Mouse (Mus musculus) frontal cortex, adult 2 months (tissue): ENCODE results near the gene Pik3r3. TPM values are rescaled to one million over a fixed set of nuclear protein-coding genes. Genes with fewer than 3 reads are reported as not detected.

Source experiments
- polyA plus RNA-seq: library from polyadenylated mRNA; depleted of rRNA; stranded (reverse); fragments of >200 nt; gene quantifications from 2 replicates; pipeline ENCODE4 v1.2.3, GENCODE M21; 2012; rRNA removed

The Pik3r3 gene
- polyA plus RNA-seq, 1 experiment = 44.9 TPM

Other genes starting within 250 kb of the Pik3r3 start
- gene Faah, start 203.7 kb upstream of the Pik3r3 start, polyA plus RNA-seq = 88.1 and 104 TPM in 2 replicates
- 8.3 and 9.7 TPM in 2 replicates for gene Nsun4, start 167.7 kb upstream of the Pik3r3 start, polyA plus RNA-seq
- 645 and 649 TPM in 2 replicates for gene Uqcrh, start 146.5 kb upstream of the Pik3r3 start, polyA plus RNA-seq
- gene Lrrc41, start 146.3 kb upstream of the Pik3r3 start, polyA plus RNA-seq = 34.7 and 34.8 TPM in 2 replicates
- gene Rad54l, start 97.9 kb upstream of the Pik3r3 start, polyA plus RNA-seq = 0.86 and 0.94 TPM in 2 replicates
- 66.6 and 77.5 TPM in 2 replicates for gene Pomgnt1, start 97.8 kb upstream of the Pik3r3 start, polyA plus RNA-seq
- gene Lurap1, start 70.3 kb upstream of the Pik3r3 start, polyA plus RNA-seq = 11.3 and 12.1 TPM in 2 replicates
- gene Tspan1, start 54.0 kb upstream of the Pik3r3 start, polyA plus RNA-seq = 0.20 and 0.23 TPM in 2 replicates
- gene 1700042G07Rik, start 48.2 kb upstream of the Pik3r3 start, polyA plus RNA-seq = not detected in 2 replicates
- gene Gm49337, start 48.2 kb upstream of the Pik3r3 start, polyA plus RNA-seq = 0.14 TPM in 1 of 2 replicates, not detected in the other
- gene Mast2, start 242.6 kb downstream of the Pik3r3 start, polyA plus RNA-seq = 91.5 and 91.7 TPM in 2 replicates